Mouse (Mus musculus): ENCODE results near the gene Cd200r4. TPM values are rescaled to one million over a fixed set of nuclear protein-coding genes. Genes with fewer than 3 reads are reported as not detected.
A peak's percentile ranks its signal among the peaks of the same experiment; 100 is the strongest.

Cd200r4 gene
- polyA plus RNA-seq, 1 experiment from 2014 or later, result 0.16 TPM

DNA sequence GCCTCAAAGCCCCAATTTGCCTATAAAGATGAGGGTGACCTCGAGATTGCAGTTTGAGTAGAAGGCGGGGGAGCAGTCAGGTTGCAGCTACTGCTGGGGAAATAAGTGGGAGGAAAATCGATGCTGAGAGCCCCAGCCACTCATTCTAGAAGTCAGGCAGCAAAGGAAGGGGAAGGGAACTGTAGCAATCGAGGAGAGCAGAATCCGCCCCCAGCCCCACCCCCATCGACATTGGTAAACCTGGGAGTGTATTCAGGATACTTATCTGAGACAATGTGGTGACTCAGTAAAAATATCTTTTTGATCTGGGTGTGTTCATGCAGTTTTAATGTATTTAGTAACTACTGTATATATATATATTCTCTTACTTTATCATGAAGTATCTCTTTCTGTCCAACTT lies 39.0 kb upstream of the Cd200r4 start:
- no peak for TF ChIP-seq CTCF (IDR thresholded peaks at IDR 0.05; ENCODE audit: low read depth)
- H3K9me3 ChIP-seq (ENCODE audit: control insufficient read depth), result no peaks in the 10 kb centered on the region
- H3K9ac ChIP-seq (ENCODE audit: low read depth, low read length), result no peak overlapping the region
- no peaks in the 10 kb centered on the region for H3K27me3 ChIP-seq (replicated peaks; ENCODE audit: control insufficient read depth, insufficient read depth, low read length)
- no peaks in the 10 kb centered on the region for H3K4me1 ChIP-seq (replicated peaks; ENCODE audit: control insufficient read depth, insufficient read depth, low read length)
- no peaks in the 10 kb centered on the region for H3K36me3 ChIP-seq (ENCODE audit: control insufficient read depth, insufficient read depth)
- no peak overlapping the region for H3K4me2 ChIP-seq (replicated peaks; ENCODE audit: low read depth)
- no peak for ATAC-seq
- no peak overlapping the region for H3K27ac ChIP-seq (ENCODE audit: low read depth, low read length)
- H3K4me3 ChIP-seq (ENCODE audit: low read depth, low read length), result no peak overlapping the region
- 63% methylated on average over 6 of the region's 6 CpGs for WGBS

DNA sequence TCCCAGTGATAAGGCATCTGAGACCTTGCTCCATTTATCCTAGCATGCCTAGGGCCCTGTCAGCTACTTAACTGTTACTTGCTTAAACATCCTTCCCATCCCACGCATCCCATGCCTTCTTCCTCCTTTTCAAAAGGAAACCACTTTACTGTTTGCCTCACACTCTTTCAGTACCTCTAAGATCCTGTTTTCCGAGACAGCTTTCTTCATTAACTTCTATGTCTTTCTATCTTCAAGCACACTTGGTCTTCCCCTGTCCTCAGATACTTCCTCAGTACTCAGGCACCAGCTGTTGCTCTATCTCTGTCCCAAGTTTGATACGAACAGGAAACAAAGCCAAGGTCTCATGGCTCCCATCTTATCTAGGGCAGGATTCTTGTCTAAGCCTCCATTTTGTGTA lies 37.9 kb upstream of the Cd200r4 start:
- Histone ChIP-seq H3K4me3 (ENCODE audit: low read depth, low read length) (no peak overlapping the region), H3K36me3 (ENCODE audit: control insufficient read depth, insufficient read depth) (no peaks in the 10 kb centered on the region), H3K27ac (ENCODE audit: low read depth, low read length) (no peak overlapping the region), H3K4me1 (replicated peaks; ENCODE audit: control insufficient read depth, insufficient read depth, low read length) (no peaks in the 10 kb centered on the region), H3K27me3 (replicated peaks; ENCODE audit: control insufficient read depth, insufficient read depth, low read length) (no peaks in the 10 kb centered on the region), H3K4me2 (replicated peaks; ENCODE audit: low read depth) (no peak overlapping the region), H3K9me3 (ENCODE audit: control insufficient read depth) (no peaks in the 10 kb centered on the region), H3K9ac (ENCODE audit: low read depth, low read length) (no peak overlapping the region)
- TF ChIP-seq CTCF (IDR thresholded peaks at IDR 0.05; ENCODE audit: low read depth), result no peak
- WGBS, result 80% methylated on average over 3 of the region's 3 CpGs
- no peak for ATAC-seq

DNA sequence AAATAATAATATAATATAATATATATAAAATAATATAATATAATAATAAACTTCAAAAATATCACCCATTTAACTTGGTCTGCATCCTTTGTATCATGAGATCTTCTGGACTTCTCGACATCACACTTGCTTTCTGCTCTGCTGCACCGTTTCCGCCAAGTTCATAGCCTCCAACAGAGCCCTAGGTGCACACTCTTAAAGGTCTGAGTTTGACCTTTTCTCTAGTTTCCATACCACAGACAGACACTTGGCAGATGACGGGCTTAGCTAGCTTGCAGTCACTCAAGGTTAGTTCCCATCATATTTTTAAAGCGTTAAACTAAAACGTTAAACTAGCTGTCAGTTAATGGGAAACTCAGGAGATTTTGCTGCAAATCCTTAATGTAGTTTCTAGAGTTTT lies 37.3 kb upstream of the Cd200r4 start:
- H3K27ac ChIP-seq (ENCODE audit: low read depth, low read length), result no peak overlapping the region
- H3K9me3 ChIP-seq (ENCODE audit: control insufficient read depth), result no peaks in the 10 kb centered on the region
- H3K4me1 ChIP-seq (replicated peaks; ENCODE audit: control insufficient read depth, insufficient read depth, low read length), result no peaks in the 10 kb centered on the region
- H3K4me3 ChIP-seq (ENCODE audit: low read depth, low read length), result no peak overlapping the region
- WGBS, result 88% methylated on average over 6 of the region's 6 CpGs
- no peak for TF ChIP-seq CTCF (IDR thresholded peaks at IDR 0.05; ENCODE audit: low read depth)
- no peaks in the 10 kb centered on the region for H3K36me3 ChIP-seq (ENCODE audit: control insufficient read depth, insufficient read depth)
- no peak for ATAC-seq
- H3K27me3 ChIP-seq (replicated peaks; ENCODE audit: control insufficient read depth, insufficient read depth, low read length), result no peaks in the 10 kb centered on the region
- H3K9ac ChIP-seq (ENCODE audit: low read depth, low read length), result no peak overlapping the region
- H3K4me2 ChIP-seq (replicated peaks; ENCODE audit: low read depth), result no peak overlapping the region

DNA sequence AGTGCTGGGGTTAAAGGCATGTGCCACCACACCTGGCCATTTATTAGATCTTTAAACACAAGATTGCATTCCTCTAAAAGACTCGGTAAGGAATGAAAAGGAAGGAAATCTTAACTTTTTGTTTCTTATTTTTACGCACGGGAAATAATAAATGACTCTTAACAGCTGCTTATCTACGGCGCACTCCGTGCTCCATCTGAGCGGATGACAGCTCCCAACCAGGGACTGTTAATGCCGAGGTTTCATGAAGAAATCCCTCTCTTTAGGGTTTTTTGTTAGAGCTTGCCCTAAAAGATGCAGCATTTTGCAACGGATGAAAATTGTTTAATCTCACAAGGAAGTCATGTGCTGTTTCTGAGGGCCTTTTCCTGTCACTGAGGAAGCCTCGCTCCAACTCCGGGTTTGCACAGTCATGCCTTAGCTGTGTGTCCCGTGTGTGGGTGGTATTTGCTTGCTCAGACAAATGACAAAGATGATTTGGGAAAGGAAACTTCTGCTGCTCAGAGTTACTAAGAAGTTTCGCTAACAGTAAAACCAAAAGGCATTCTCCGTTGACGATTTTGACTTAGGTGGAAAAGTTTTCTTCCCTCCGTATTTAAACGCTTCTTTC lies 32.9 kb upstream of the Cd200r4 start:
- no peak overlapping the region for H3K27ac ChIP-seq (ENCODE audit: low read depth, low read length)
- no peak for ATAC-seq

DNA sequence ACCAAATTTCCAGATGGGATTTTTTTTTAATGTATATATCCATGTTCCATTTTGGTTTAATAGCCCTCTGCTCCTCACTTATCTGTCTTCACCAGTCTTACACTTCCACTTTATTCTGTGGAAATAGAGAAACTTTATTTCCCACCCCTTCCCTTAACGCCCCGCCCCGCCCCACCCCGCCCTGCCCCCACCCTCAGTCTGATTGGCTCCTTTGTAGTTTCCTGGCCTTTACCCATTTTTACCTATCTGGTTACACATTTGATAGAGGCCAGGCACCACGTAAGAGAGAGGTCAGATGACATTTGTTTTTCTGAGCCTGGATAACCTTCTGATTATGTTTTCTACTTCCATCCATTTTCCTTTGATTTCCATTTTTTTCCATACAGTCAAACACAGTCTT lies 32.0 kb upstream of the Cd200r4 start:
- H3K4me2 ChIP-seq (replicated peaks; ENCODE audit: low read depth), result no peak overlapping the region
- no peaks in the 10 kb centered on the region for H3K4me1 ChIP-seq (replicated peaks; ENCODE audit: control insufficient read depth, insufficient read depth, low read length)
- no peak overlapping the region for H3K27ac ChIP-seq (ENCODE audit: low read depth, low read length)
- ATAC-seq, result no peak
- no peaks in the 10 kb centered on the region for H3K36me3 ChIP-seq (ENCODE audit: control insufficient read depth, insufficient read depth)
- H3K9me3 ChIP-seq (ENCODE audit: control insufficient read depth), result no peaks in the 10 kb centered on the region
- 82% methylated on average over 5 of the region's 5 CpGs for WGBS
- no peak overlapping the region for H3K4me3 ChIP-seq (ENCODE audit: low read depth, low read length)
- H3K9ac ChIP-seq (ENCODE audit: low read depth, low read length), result no peak overlapping the region
- TF ChIP-seq CTCF (IDR thresholded peaks at IDR 0.05; ENCODE audit: low read depth), result no peak
- no peaks in the 10 kb centered on the region for H3K27me3 ChIP-seq (replicated peaks; ENCODE audit: control insufficient read depth, insufficient read depth, low read length)

More for the DNA sequence above, 32.9 kb upstream of the Cd200r4 start:
- Histone ChIP-seq H3K4me1 (replicated peaks; ENCODE audit: control insufficient read depth, insufficient read depth, low read length) (no peaks in the 10 kb centered on the region), H3K4me2 (replicated peaks; ENCODE audit: low read depth) (peak overlapping the region; percentile 24), H3K36me3 (ENCODE audit: control insufficient read depth, insufficient read depth) (no peaks in the 10 kb centered on the region), H3K4me3 (ENCODE audit: low read depth, low read length) (no peak overlapping the region), H3K9me3 (ENCODE audit: control insufficient read depth) (no peaks in the 10 kb centered on the region), H3K27me3 (replicated peaks; ENCODE audit: control insufficient read depth, insufficient read depth, low read length) (no peaks in the 10 kb centered on the region), H3K9ac (ENCODE audit: low read depth, low read length) (no peak overlapping the region)
- WGBS, result 55% methylated on average over 17 of the region's 17 CpGs
- no peak for TF ChIP-seq CTCF (IDR thresholded peaks at IDR 0.05; ENCODE audit: low read depth)

DNA sequence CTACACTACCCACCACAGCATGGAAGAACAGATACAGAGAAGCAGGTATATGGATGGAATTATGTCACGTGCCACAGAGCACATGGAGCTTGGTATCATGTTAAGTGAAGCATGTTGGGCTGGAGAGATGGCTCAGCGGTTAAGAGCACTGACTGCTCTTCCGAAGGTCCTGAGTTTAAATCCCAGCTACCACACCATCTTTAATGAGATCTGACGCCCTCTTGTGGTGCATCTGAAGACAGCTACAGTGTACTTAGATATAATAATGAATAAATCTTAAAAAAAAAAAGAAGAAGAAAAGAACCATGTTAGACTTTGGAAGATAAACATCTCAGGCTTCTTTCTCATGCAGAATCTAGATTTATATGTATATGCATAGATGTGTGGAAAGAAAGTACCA lies 30.8 kb upstream of the Cd200r4 start:
- no peaks in the 10 kb centered on the region for H3K4me1 ChIP-seq (replicated peaks; ENCODE audit: control insufficient read depth, insufficient read depth, low read length)
- no peak overlapping the region for H3K4me3 ChIP-seq (ENCODE audit: low read depth, low read length)
- 69% methylated on average over 4 of the region's 4 CpGs for WGBS
- H3K27ac ChIP-seq (ENCODE audit: low read depth, low read length), result no peak overlapping the region
- TF ChIP-seq CTCF (IDR thresholded peaks at IDR 0.05; ENCODE audit: low read depth), result no peak
- no peaks in the 10 kb centered on the region for H3K9me3 ChIP-seq (ENCODE audit: control insufficient read depth)
- no peak overlapping the region for H3K9ac ChIP-seq (ENCODE audit: low read depth, low read length)
- H3K4me2 ChIP-seq (replicated peaks; ENCODE audit: low read depth), result no peak overlapping the region
- no peak for ATAC-seq
- no peaks in the 10 kb centered on the region for H3K27me3 ChIP-seq (replicated peaks; ENCODE audit: control insufficient read depth, insufficient read depth, low read length)
- H3K36me3 ChIP-seq (ENCODE audit: control insufficient read depth, insufficient read depth), result no peaks in the 10 kb centered on the region

DNA sequence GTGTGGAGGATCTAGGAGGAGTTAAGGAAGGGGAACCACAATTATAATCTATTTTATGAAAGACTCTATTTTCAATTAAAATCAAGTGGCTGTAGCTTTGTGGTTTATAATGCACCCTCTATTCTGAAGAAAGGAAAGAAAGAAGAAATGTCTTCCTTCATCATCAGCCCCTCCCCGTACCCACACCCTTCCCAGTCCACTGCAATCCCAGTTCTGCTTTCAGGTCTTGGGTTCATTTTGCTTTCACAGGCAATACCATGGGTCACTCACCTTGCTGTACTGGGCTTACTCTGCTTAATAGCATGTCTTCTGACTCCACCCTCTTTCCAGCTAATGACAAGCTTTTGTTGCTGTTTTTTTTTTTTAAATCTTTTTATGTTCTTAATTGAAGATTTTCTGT lies 24.6 kb upstream of the Cd200r4 start:
- 88% methylated on average over 1 of the region's 1 CpGs for WGBS
- ATAC-seq, result no peak
- Histone ChIP-seq H3K9me3 (ENCODE audit: control insufficient read depth) (no peaks in the 10 kb centered on the region), H3K4me2 (replicated peaks; ENCODE audit: low read depth) (no peak overlapping the region), H3K4me3 (ENCODE audit: low read depth, low read length) (no peak overlapping the region), H3K4me1 (replicated peaks; ENCODE audit: control insufficient read depth, insufficient read depth, low read length) (no peaks in the 10 kb centered on the region), H3K27me3 (replicated peaks; ENCODE audit: control insufficient read depth, insufficient read depth, low read length) (no peaks in the 10 kb centered on the region), H3K27ac (ENCODE audit: low read depth, low read length) (no peak overlapping the region), H3K36me3 (ENCODE audit: control insufficient read depth, insufficient read depth) (no peaks in the 10 kb centered on the region), H3K9ac (ENCODE audit: low read depth, low read length) (no peak overlapping the region)
- TF ChIP-seq CTCF (IDR thresholded peaks at IDR 0.05; ENCODE audit: low read depth), result no peak

All from intestine, postnatal 0 days (tissue).